Mouse (Mus musculus): ENCODE data around the gene Ralgps1.

Ralgps1 gene

GRCm38 (mm10) chr2:33279758-33280157 lies 91.5 kb downstream of the Ralgps1 start:
- DNase-seq (ENCODE audit: low spot score): no peak

- DNase-seq (ENCODE audit: low spot score): no peak
Measured at GRCm38 (mm10) chr2:33274719-33275490, 96.4 kb downstream of the Ralgps1 start.

GRCm38 (mm10) chr2:33272665-33273439 lies 98.4 kb downstream of the Ralgps1 start:
- DNase-seq (ENCODE audit: low spot score): no peak

GRCm38 (mm10) chr2:33271511-33271910 lies 99.8 kb downstream of the Ralgps1 start:
- no peak for DNase-seq (ENCODE audit: low spot score)

- DNase-seq (ENCODE audit: low spot score): no peak
Measured at GRCm38 (mm10) chr2:33270569-33270968, 100.7 kb downstream of the Ralgps1 start.

- no peak for DNase-seq (ENCODE audit: low spot score)
Measured at GRCm38 (mm10) chr2:33269132-33269493, 102.2 kb downstream of the Ralgps1 start.

- DNase-seq (ENCODE audit: low spot score): no peak
Measured at GRCm38 (mm10) chr2:33268384-33269131, 102.7 kb downstream of the Ralgps1 start.

GRCm38 (mm10) chr2:33267075-33267474 lies 104.2 kb downstream of the Ralgps1 start:
- no peak for DNase-seq (ENCODE audit: low spot score)

GRCm38 (mm10) chr2:33265793-33266192 lies 105.5 kb downstream of the Ralgps1 start:
- DNase-seq (ENCODE audit: low spot score): no peak

- DNase-seq (ENCODE audit: low spot score): no peak
Measured at GRCm38 (mm10) chr2:33261475-33261874, 109.8 kb downstream of the Ralgps1 start.

GRCm38 (mm10) chr2:33260772-33261171 lies 110.5 kb downstream of the Ralgps1 start:
- DNase-seq (ENCODE audit: low spot score): peak; percentile 37

- DNase-seq (ENCODE audit: low spot score): no peak
Measured at GRCm38 (mm10) chr2:33256769-33257537, 114.3 kb downstream of the Ralgps1 start.

- DNase-seq (ENCODE audit: low spot score): no peak
Measured at GRCm38 (mm10) chr2:33254318-33254985, 116.8 kb downstream of the Ralgps1 start.

- DNase-seq (ENCODE audit: low spot score): no peak
Measured at GRCm38 (mm10) chr2:33253572-33254190, 117.6 kb downstream of the Ralgps1 start.

GRCm38 (mm10) chr2:33252751-33253150 lies 118.5 kb downstream of the Ralgps1 start:
- DNase-seq (ENCODE audit: low spot score): no peak

- DNase-seq (ENCODE audit: low spot score): no peak
Measured at GRCm38 (mm10) chr2:33249922-33250633, 121.2 kb downstream of the Ralgps1 start.

GRCm38 (mm10) chr2:33248549-33248948 lies 122.7 kb downstream of the Ralgps1 start:
- DNase-seq (ENCODE audit: low spot score): no peak

- DNase-seq (ENCODE audit: low spot score): no peak
Measured at GRCm38 (mm10) chr2:33246841-33247240, 124.4 kb downstream of the Ralgps1 start.

GRCm38 (mm10) chr2:33245350-33245749 lies 125.9 kb downstream of the Ralgps1 start:
- DNase-seq (ENCODE audit: low spot score): no peak

- no peak for DNase-seq (ENCODE audit: low spot score)
Measured at GRCm38 (mm10) chr2:33244880-33245279, 126.4 kb downstream of the Ralgps1 start.

Data from layer of hippocampus, adult 9-10 months (tissue).